Mouse (Mus musculus) Patski (cell line): ENCODE measurements around the gene Krtdap. TPM values are rescaled to one million over a fixed set of nuclear protein-coding genes. Genes with fewer than 3 reads are reported as not detected.

ENCODE experiments used
- ATAC-seq: fragments of 100-300 bp; one replicate; pipeline ENCODE4 v1.8.0; 2021
- CTCF ChIA-PET: fragments of 350-600 bp; sonication (Branson Sonifier 250); formaldehyde crosslinking; loops from one replicate; lab custom pipeline; 2022; ENCODE audit warnings: inconsistent platforms; lab: Charles Lee
- POLR2A ChIA-PET: fragments of 350-600 bp; sonication (Branson Sonifier 250); formaldehyde crosslinking; loops from one replicate; lab custom pipeline; 2022; ENCODE audit warnings: antibody characterized with exemption, inconsistent platforms; lab: Charles Lee
- DNase-seq: peaks from one replicate; pipeline ENCODE4 v3.0.0-alpha.2; 2011; ENCODE audit warnings: low read depth, low spot score
- H3K27me3 ChIP-seq: fragments of 371-371 bp; one replicate; pipeline ENCODE4 v1.5.1; 2021
- CTCF ChIP-seq: fragments of 100-300 bp; IDR thresholded peaks from one replicate; pipeline ENCODE4 v1.5.1; 2021
- in situ Hi-C: fragments of 300-500 bp; cut with MboI; formaldehyde crosslinking; loops from 3 replicates; pipeline ENCODE4 v1.11.1; 2018; ENCODE audit warnings: low pct_unique_long_range_greater_than_20kb, mixed read lengths
- polyA plus RNA-seq: library from polyadenylated mRNA; unstranded; gene quantifications from one replicate; pipeline ENCODE4 v1.2.3, GENCODE M21; 2021

Krtdap gene
- polyA plus RNA-seq, 1 experiment from 2014 or later: not detected

GRCm38 (mm10) chr7:30785721-30786546 lies 1.8 kb upstream of the Krtdap start:
- ChIA-PET POLR2A (no interaction called here), CTCF (no interaction called here)
- peaks cover 4% of the 10 kb centered on the region for H3K27me3 ChIP-seq
- DNase-seq: no peak
- TF ChIP-seq CTCF: no peak
- no peak for ATAC-seq
- in situ Hi-C loops: no loop called here

GRCm38 (mm10) chr7:30790141-30790540 lies 2.4 kb downstream of the Krtdap start:
- CTCF ChIA-PET: no interaction called here
- POLR2A ChIA-PET: no interaction called here
- DNase-seq (no peak), ATAC-seq (no peak)
- in situ Hi-C loops: no loop called here
- peaks cover 8% of the 10 kb centered on the region for H3K27me3 ChIP-seq
- no peak for TF ChIP-seq CTCF

- peaks cover 11% of the 10 kb centered on the region for H3K27me3 ChIP-seq
- ATAC-seq (no peak), DNase-seq (no peak)
- CTCF ChIA-PET: no interaction called here
- POLR2A ChIA-PET: no interaction called here
- TF ChIP-seq CTCF: no peak
- in situ Hi-C loops: no loop called here
These were observed 4.2 kb downstream of the Krtdap start for GRCm38 (mm10) chr7:30791921-30792320.

- no peak for DNase-seq
- CTCF ChIA-PET: no interaction called here
- in situ Hi-C loops: no loop called here
- POLR2A ChIA-PET: no interaction called here
- TF ChIP-seq CTCF: no peak
- no peak for ATAC-seq
- H3K27me3 ChIP-seq: peaks cover 21% of the 10 kb centered on the region
These were observed 7.2 kb downstream of the Krtdap start for GRCm38 (mm10) chr7:30794921-30795320.

GRCm38 (mm10) chr7:30796790-30797189 lies 9.1 kb downstream of the Krtdap start:
- ATAC-seq (no peak), DNase-seq (no peak)
- ChIA-PET POLR2A (no interaction called here), CTCF (no interaction called here)
- H3K27me3 ChIP-seq: peaks cover 17% of the 10 kb centered on the region
- TF ChIP-seq CTCF: no peak
- in situ Hi-C loops: no loop called here

- DNase-seq (no peak), ATAC-seq (no peak)
- H3K27me3 ChIP-seq: peaks cover 17% of the 10 kb centered on the region
- ChIA-PET CTCF (no interaction called here), POLR2A (no interaction called here)
- in situ Hi-C loops: no loop called here
- TF ChIP-seq CTCF: peak; percentile 19
These were observed 13.0 kb downstream of the Krtdap start for GRCm38 (mm10) chr7:30800653-30801052.

- no peak for TF ChIP-seq CTCF
- no peak for DNase-seq
- ChIA-PET POLR2A (no interaction called here), CTCF (no interaction called here)
- ATAC-seq: no peak
- peaks cover 8% of the 10 kb centered on the region for H3K27me3 ChIP-seq
- in situ Hi-C loops: no loop called here
These were observed 15.6 kb downstream of the Krtdap start for GRCm38 (mm10) chr7:30803256-30803655.

GRCm38 (mm10) chr7:30804026-30804715 lies 16.5 kb downstream of the Krtdap start:
- TF ChIP-seq CTCF: no peak
- ChIA-PET POLR2A (no interaction called here), CTCF (no interaction called here)
- H3K27me3 ChIP-seq: peaks cover 3% of the 10 kb centered on the region
- no peak for ATAC-seq
- in situ Hi-C loops: no loop called here
- DNase-seq: no peak

GRCm38 (mm10) chr7:30805924-30806323 lies 18.2 kb downstream of the Krtdap start:
- ChIA-PET POLR2A (interaction anchor here (0.7 kb wide), 1 partner anchor 197 kb away, joined by 3 read pairs; no protein-coding TSS in a partner anchor), CTCF (no interaction called here)
- peak; percentile 50 for TF ChIP-seq CTCF
- no peak for ATAC-seq
- H3K27me3 ChIP-seq: no peaks in the 10 kb centered on the region
- in situ Hi-C loops: no loop called here
- no peak for DNase-seq

GRCm38 (mm10) chr7:30810319-30810718 lies 22.6 kb downstream of the Krtdap start:
- no peaks in the 10 kb centered on the region for H3K27me3 ChIP-seq
- no peak for TF ChIP-seq CTCF
- no peak for ATAC-seq
- ChIA-PET POLR2A (no interaction called here), CTCF (no interaction called here)
- no peak for DNase-seq
- in situ Hi-C loops: no loop called here

- no peaks in the 10 kb centered on the region for H3K27me3 ChIP-seq
- in situ Hi-C loops: no loop called here
- POLR2A ChIA-PET: no interaction called here
- TF ChIP-seq CTCF: no peak
- no peak for DNase-seq
- CTCF ChIA-PET: interaction anchor here (0.9 kb wide), 1 partner anchor 13 kb away, joined by 3 read pairs; no protein-coding TSS in a partner anchor
- ATAC-seq: no peak
These were observed 24.1 kb downstream of the Krtdap start for GRCm38 (mm10) chr7:30811757-30812290.
